Mouse (Mus musculus): ENCODE data around the gene Dupd1. TPM values are rescaled to one million over a fixed set of nuclear protein-coding genes. Genes with fewer than 3 reads are reported as not detected.

Gene Dupd1
- polyA plus RNA-seq, 1 experiment from 2014 or later, result not detected

DNA sequence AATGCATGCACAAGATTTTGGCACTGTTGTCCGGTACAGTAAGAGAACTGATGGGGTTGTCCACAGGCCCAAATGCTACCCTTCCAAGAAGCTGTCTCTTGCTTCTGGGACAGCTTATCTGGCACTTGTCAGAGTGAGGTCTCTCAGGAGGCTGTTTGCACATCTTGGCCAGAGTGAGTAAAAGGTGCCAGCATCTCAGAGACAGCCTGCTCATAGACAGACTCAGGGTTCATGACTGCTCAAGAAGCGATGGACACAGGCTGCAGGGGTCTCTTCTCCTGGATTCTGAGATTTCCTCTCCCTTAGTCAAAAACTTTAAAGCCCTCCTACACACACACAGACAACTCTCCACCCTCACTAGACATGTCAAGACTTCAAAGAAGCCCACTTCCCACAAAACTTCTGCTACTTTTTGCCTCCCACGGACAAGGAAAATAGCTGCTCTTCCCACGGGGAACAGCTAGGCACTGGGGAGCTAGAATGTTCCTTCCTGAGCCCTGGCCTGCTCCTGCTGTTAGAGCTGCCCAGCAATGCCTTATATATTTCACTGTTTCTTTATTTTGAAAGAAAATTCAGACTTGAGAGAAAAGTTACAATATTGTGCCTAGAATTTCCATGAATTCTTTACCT is 73.5 kb downstream of the Dupd1 start:
- H3K27ac ChIP-seq, result no peak overlapping the region
- no peak overlapping the region for H3K4me3 ChIP-seq (replicated peaks; ENCODE audit: low read depth, low read length)
- H3K36me3 ChIP-seq (ENCODE audit: insufficient read depth, low read length), result 0 out of 2 replicates have a peak, but pooled peaks cover 23% of the 10 kb centered on the region
- DNase-seq (ENCODE audit: low spot score) (no peak), ATAC-seq (replicated peaks; ENCODE audit: low FRiP score, low read depth) (no peak)
- H3K4me1 ChIP-seq (replicated peaks; ENCODE audit: insufficient read depth, low read length), result no peaks in the 10 kb centered on the region
- H3K27me3 ChIP-seq (ENCODE audit: insufficient read depth, low read length), result no peaks in the 10 kb centered on the region
- H3K4me2 ChIP-seq (ENCODE audit: low read length), result no peak overlapping the region
- H3K9ac ChIP-seq (ENCODE audit: low read depth, low read length), result no peak overlapping the region
- no peaks in the 10 kb centered on the region for H3K9me3 ChIP-seq (replicated peaks; ENCODE audit: low read length)
- TF ChIP-seq CTCF (IDR thresholded peaks at IDR 0.05; ENCODE audit: low read depth), result no peak
- WGBS, result 55% methylated on average over 4 of the region's 4 CpGs

DNA sequence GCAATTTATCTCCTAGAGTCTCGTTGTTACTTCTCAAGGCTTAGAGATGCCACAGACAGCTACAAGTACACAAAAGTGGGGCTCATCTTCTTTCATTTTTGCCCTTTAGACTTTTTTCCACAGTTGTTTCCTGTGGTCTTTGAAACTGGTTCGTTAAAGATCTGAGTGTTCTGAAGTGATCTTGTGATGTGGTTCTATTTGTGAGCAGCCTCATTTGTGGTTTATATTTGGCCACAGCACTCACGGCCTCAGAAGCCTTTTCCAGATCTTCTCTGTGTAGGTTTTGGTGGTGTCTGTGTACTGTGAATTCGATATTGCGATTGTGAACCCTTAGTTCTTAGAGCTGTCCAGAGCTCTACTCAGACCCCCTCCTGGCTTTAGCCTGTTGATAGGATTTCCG is 77.8 kb downstream of the Dupd1 start:
- WGBS, result 80% methylated on average over 6 of the region's 6 CpGs
- DNase-seq (ENCODE audit: low spot score) (no peak), ATAC-seq (replicated peaks; ENCODE audit: low FRiP score, low read depth) (no peak)
- Histone ChIP-seq H3K4me2 (ENCODE audit: low read length) (no peak overlapping the region), H3K9me3 (replicated peaks; ENCODE audit: low read length) (no peaks in the 10 kb centered on the region), H3K9ac (ENCODE audit: low read depth, low read length) (no peak overlapping the region), H3K27ac (no peak overlapping the region), H3K4me3 (replicated peaks; ENCODE audit: low read depth, low read length) (no peak overlapping the region), H3K4me1 (replicated peaks; ENCODE audit: insufficient read depth, low read length) (no peaks in the 10 kb centered on the region), H3K27me3 (ENCODE audit: insufficient read depth, low read length) (no peaks in the 10 kb centered on the region), H3K36me3 (ENCODE audit: insufficient read depth, low read length) (peaks cover 29% of the 10 kb centered on the region)
- no peak for TF ChIP-seq CTCF (IDR thresholded peaks at IDR 0.05; ENCODE audit: low read depth)

DNA sequence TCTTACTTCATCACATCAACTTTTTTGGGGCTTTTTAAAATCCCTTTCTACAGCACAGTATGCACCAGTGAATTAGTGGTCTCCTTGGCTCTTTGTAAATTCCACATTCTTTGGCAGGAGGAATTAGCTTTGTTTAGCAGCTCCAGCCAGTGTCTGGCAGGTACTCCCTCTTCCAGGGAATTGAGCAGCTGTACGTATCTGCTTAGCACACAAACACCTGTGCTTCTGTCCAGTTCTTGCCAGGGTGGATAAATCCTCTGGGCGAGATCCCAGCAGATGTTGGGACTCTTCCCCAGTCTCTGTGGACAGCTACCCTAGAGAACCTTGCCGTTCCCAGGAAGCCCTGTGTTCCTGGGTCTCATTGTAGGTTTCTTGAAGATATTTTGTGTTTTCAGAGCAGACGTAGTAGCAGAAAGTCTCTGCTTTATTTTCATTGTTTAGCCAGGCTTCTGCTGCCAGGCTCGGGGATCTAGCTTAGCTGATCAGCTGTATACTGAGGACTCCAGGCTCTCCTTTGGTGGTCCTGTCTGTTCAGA is 82.6 kb downstream of the Dupd1 start:
- no peak overlapping the region for H3K9ac ChIP-seq (ENCODE audit: low read depth, low read length)
- DNase-seq (ENCODE audit: low spot score), result no peak
- WGBS, result 77% methylated on average over 5 of the region's 5 CpGs
- no peaks in the 10 kb centered on the region for H3K4me1 ChIP-seq (replicated peaks; ENCODE audit: insufficient read depth, low read length)
- H3K4me3 ChIP-seq (replicated peaks; ENCODE audit: low read depth, low read length), result no peak overlapping the region
- H3K27me3 ChIP-seq (ENCODE audit: insufficient read depth, low read length), result no peaks in the 10 kb centered on the region
- no peak for TF ChIP-seq CTCF (IDR thresholded peaks at IDR 0.05; ENCODE audit: low read depth)
- peaks cover 35% of the 10 kb centered on the region for H3K36me3 ChIP-seq (ENCODE audit: insufficient read depth, low read length)
- no peak for ATAC-seq (replicated peaks; ENCODE audit: low FRiP score, low read depth)
- H3K4me2 ChIP-seq (ENCODE audit: low read length), result no peak overlapping the region
- H3K9me3 ChIP-seq (replicated peaks; ENCODE audit: low read length), result no peaks in the 10 kb centered on the region
- no peak overlapping the region for H3K27ac ChIP-seq

Other genes with a start within 250 kb of the Dupd1 start
- 7.2 and 7.8 TPM in 2 replicates for gene Kat6b, start 233.1 kb downstream of the Dupd1 start, polyA plus RNA-seq (2015; fragmentation: Nextera tagmentation; extraction: Ambion mirVana)
- 8.1 and 8.5 TPM in 2 replicates for gene Samd8, start 36.0 kb upstream of the Dupd1 start, polyA plus RNA-seq (2015; fragmentation: Nextera tagmentation; extraction: Ambion mirVana)
- gene Dusp13, start 36.6 kb upstream of the Dupd1 start, polyA plus RNA-seq (2015; fragmentation: Nextera tagmentation; extraction: Ambion mirVana), result 0.26 TPM in 1 of 2 replicates, not detected in the other
- gene Vdac2, start 110.7 kb upstream of the Dupd1 start, polyA plus RNA-seq (2015; fragmentation: Nextera tagmentation; extraction: Ambion mirVana), result 355 and 383 TPM in 2 replicates
- 36.7 and 43.6 TPM in 2 replicates for gene Comtd1, start 134.4 kb upstream of the Dupd1 start, polyA plus RNA-seq (2015; fragmentation: Nextera tagmentation; extraction: Ambion mirVana)